Mouse (Mus musculus) ES-E14 (cell line): Measurements from ENCODE around the gene Elmo1.

Experiments
- CHD2 ChIP-seq: IDR thresholded peaks from 2 replicates; pipeline ENCODE4 v1.6.1; 2014; ENCODE audit warnings: mild to moderate bottlenecking, low read depth, low read length, inconsistent platforms
- HCFC1 ChIP-seq: IDR thresholded peaks from 2 replicates; pipeline ENCODE4 v1.6.1; 2012; ENCODE audit warnings: low read length, inconsistent platforms, borderline replicate concordance; ENCODE audit not compliant: insufficient read depth
- MAFK ChIP-seq: IDR thresholded peaks from 2 replicates; pipeline ENCODE4 v1.6.1; 2014; ENCODE audit warnings: mild to moderate bottlenecking, low read depth, low read length, inconsistent platforms; ENCODE audit not compliant: insufficient read depth
- ZC3H11A ChIP-seq: IDR thresholded peaks from 2 replicates; pipeline ENCODE4 v1.6.1; 2012; ENCODE audit warnings: low read depth, mild to moderate bottlenecking, inconsistent platforms, low read length, borderline replicate concordance
- ZNF384 ChIP-seq: IDR thresholded peaks from 2 replicates; pipeline ENCODE4 v1.6.1; 2012; ENCODE audit warnings: low read depth, low read length, inconsistent platforms

DNA sequence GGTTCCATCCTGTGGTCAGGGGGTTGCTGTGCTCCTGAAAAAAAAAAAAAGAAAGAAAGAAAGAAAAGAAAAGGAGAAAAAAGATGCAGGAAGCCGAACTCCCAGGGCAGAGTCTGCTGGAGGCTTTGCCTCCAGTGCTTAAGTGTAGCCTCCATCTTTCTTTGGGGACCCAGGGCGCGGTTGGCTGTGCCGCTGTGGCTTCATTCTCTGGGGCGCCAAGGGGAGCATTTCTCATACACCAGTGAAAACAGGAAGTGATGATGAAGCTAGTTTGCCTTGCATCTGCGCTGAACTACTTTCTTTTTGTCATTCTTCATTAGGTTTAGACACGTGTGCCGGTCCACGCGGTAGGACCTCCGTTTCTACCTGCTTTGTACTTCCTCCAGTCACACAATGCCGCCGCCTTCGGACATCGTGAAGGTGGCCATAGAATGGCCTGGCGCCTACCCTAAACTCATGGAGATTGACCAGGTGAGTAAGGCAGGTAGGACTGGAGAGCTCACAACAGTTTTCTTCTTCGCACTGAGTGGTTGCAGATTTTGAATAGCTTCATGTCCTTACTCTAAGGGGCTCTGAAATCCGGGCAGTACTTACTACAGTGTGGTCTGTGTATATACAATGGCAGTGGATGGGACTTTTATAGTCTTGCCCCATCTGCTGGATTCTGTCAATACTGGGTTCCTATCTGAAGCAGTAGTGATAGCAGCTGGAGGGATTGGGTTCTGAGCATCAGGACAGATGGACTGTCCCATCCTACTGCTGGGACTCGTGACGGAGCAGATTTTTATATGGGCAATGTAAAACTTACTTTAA, 94.8 kb downstream of the Elmo1 start:
- TF ChIP-seq HCFC1 (no peak), MAFK (no peak), CHD2 (no peak), ZC3H11A (no peak), ZNF384 (no peak)
